Mouse (Mus musculus) forebrain, embryonic 14.5 days (tissue): Measurements from ENCODE around the gene Retreg1. TPM values are rescaled to one million over a fixed set of nuclear protein-coding genes. Genes with fewer than 3 reads are reported as not detected.

ENCODE experiments used
- ATAC-seq: fragments of 200-750 bp; cut with Nextera tagmentation; 2 replicates; pipeline ENCODE4 v1.8.0; 2017; ENCODE audit warnings: mild to moderate bottlenecking, moderate library complexity
- DNase-seq: peaks from one replicate; pipeline ENCODE4 v3.0.0-alpha.2; 2015; ENCODE audit warnings: low spot score
- H3K27ac ChIP-seq: fragments of 300-500 bp; sonication (generic); 2 replicates; pipeline ENCODE4 v1.5.1; 2014; ENCODE audit warnings: low read depth, mild to moderate bottlenecking, control low read depth, low read length, moderate library complexity
- H3K27me3 ChIP-seq: fragments of 300-500 bp; sonication (generic); replicated peaks from 2 replicates; pipeline ENCODE4 v1.6.1; 2014; ENCODE audit warnings: low read length, control low read depth, mixed read lengths; ENCODE audit not compliant: control insufficient read depth, insufficient read depth
- H3K36me3 ChIP-seq: fragments of 300-500 bp; sonication (generic); 2 replicates; pipeline ENCODE4 v1.6.1; 2014; ENCODE audit warnings: low read length, control low read depth; ENCODE audit not compliant: control insufficient read depth, insufficient read depth
- H3K4me1 ChIP-seq: fragments of 300-500 bp; sonication (generic); 2 replicates; pipeline ENCODE4 v1.6.1; 2014; ENCODE audit warnings: antibody characterized with exemption, low read length, control low read depth; ENCODE audit not compliant: control insufficient read depth, insufficient read depth
- H3K4me2 ChIP-seq: fragments of 300-500 bp; sonication (generic); 2 replicates; pipeline ENCODE4 v1.6.1; 2014; ENCODE audit warnings: mild to moderate bottlenecking, control low read depth, low read length
- H3K4me3 ChIP-seq: fragments of 300-500 bp; sonication (generic); 2 replicates; pipeline ENCODE4 v1.5.1; 2014; ENCODE audit warnings: low read depth, low read length, control low read depth
- H3K9ac ChIP-seq: fragments of 300-500 bp; sonication (generic); 2 replicates; pipeline ENCODE4 v1.6.1; 2014; ENCODE audit warnings: mild to moderate bottlenecking, low read length, control low read depth, moderate library complexity
- H3K9me3 ChIP-seq: fragments of 300-500 bp; sonication (generic); replicated peaks from 2 replicates; pipeline ENCODE4 v1.6.1; 2016; ENCODE audit warnings: low read length, control low read depth, mixed read lengths; ENCODE audit not compliant: control insufficient read depth
- WGBS: fragments of 180-500 bp; shearing (Covaris S2); extraction: QIAGEN DNeasy Blood & Tissue Kit; methylation state at CpG from one replicate; pipeline ENCODE4 v1.1.7; 2014; 5-methylcytosine and 5-hydroxymethylcytosine counted together
- polyA plus RNA-seq: library from polyadenylated mRNA; unstranded; fragments of >200 nt; fragmentation: Nextera tagmentation; extraction: Ambion mirVana; gene quantifications from 2 replicates; pipeline ENCODE4 v1.2.1, GENCODE M21; 2014

Gene Retreg1
- polyA plus RNA-seq, 1 experiment from 2014 or later: 6.7 TPM

DNA sequence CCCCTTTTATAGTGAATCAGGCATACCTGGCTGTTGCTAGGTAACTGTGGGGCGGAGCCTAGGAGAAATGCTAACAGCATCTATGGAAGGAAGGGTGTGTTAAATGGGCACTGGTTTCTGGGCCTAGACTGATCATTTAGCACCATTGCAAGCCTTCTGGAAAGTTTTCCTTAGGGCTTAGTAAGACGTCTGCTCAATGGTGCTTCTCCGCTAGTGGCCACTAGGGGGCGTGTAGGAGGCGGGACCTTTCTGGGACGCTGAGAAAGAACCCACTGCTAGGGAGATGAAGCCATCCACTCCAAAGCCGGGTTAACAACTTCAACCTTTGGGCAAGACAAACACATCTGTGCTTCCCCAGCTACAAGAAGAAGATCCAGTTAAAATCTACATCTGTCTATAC lies 57.6 kb downstream of the Retreg1 start:
- Histone ChIP-seq H3K9ac (no peak overlapping the region), H3K4me3 (no peak overlapping the region), H3K27ac (no peak overlapping the region), H3K4me1 (no peaks in the 10 kb centered on the region), H3K9me3 (no peaks in the 10 kb centered on the region), H3K36me3 (no peaks in the 10 kb centered on the region), H3K27me3 (no peaks in the 10 kb centered on the region), H3K4me2 (no peak overlapping the region)
- peak; percentile 42 for DNase-seq
- 8% methylated on average over 7 of the region's 7 CpGs for WGBS
- ATAC-seq: no peak

DNA sequence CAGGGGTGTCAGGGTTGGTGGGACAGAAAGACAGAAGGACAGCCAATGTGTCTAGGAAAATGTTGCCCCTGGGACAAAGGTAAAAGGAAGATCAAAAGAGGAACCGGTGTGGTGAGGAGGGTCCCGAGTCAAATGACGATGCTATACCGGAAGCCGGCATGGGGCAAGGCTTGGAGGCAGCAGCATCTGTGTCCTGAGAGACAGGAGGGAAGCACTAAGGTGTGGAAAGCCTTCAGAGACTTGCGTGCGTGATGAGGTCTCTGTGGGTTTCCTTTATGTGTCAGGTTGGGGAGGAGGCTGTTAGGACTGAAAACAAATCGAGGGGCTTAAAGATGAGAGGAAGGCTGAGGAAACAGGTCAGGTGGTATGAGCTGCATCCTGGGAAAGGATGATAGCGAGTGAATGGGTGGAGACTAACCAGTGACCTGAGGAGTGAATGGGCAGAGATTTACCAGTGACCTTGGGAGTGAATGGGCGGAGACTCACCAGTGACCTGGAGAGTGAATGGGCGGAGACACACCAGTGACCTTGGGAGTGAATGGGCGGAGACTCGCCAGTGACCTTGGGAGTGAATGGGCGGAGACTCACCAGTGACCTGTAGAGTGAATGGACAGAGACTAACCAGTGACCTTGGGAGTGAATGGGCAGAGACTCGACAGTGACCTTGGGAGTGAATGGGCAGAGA lies 60.1 kb downstream of the Retreg1 start:
- H3K9me3 ChIP-seq: no peaks in the 10 kb centered on the region
- no peak overlapping the region for H3K4me3 ChIP-seq
- H3K36me3 ChIP-seq: no peaks in the 10 kb centered on the region
- no peak overlapping the region for H3K9ac ChIP-seq
- no peaks in the 10 kb centered on the region for H3K4me1 ChIP-seq
- no peak overlapping the region for H3K4me2 ChIP-seq
- ATAC-seq (no peak), DNase-seq (no peak)
- WGBS: 93% methylated on average over 15 of the region's 15 CpGs
- no peak overlapping the region for H3K27ac ChIP-seq
- H3K27me3 ChIP-seq: no peaks in the 10 kb centered on the region

GRCm38 (mm10) chr15:25904435-25905021 lies 61.5 kb downstream of the Retreg1 start:
- Histone ChIP-seq H3K9ac (no peak overlapping the region), H3K36me3 (no peaks in the 10 kb centered on the region), H3K27ac (no peak overlapping the region), H3K4me2 (no peak overlapping the region), H3K4me3 (no peak overlapping the region), H3K9me3 (no peaks in the 10 kb centered on the region), H3K27me3 (no peaks in the 10 kb centered on the region), H3K4me1 (no peaks in the 10 kb centered on the region)
- 81% methylated on average over 14 of the region's 14 CpGs for WGBS
- ATAC-seq: no peak
- peak; percentile 35 for DNase-seq

DNA sequence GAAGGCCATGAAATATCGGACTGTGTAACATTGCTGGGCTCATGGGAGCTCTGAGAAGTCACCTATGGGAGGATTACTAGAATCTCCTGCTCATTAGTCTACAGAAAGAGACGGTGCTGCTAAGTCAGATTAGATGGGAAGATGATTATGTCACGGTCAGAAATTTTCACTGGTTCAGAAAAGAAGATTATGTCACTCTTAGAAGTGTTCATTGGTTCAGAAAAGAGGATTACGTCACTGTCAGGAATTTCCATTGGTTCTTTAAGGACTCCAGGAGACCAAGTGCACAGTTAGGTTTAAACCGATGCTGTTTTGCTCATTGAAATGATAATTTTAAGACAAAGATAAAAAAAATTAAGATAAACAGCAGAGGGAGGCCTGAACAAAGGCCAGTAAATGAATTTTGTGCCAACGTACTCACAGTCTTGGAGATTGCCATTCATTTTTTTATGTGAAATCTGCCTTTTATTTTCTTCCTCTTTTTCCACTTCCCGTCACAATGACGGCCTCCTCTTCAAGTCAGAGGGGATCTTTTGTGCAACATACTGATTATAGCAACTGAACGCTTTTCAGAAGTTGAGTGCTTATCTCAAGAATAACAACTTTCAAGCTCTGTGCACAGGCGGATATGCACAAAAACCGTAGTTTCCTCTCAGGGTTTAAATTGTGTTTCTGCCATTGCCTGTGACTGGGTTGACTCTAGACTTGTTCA lies 67.0 kb downstream of the Retreg1 start:
- DNase-seq (peak; percentile 67), ATAC-seq (peak; percentile 77)
- Histone ChIP-seq H3K4me1 (no peaks in the 10 kb centered on the region; the same call in 1 of the 2 replicates), H3K4me2 (0 out of 2 replicates have a peak overlapping the region, but pooled peaks have one; percentile 16), H3K9ac (no peak overlapping the region), H3K27me3 (no peaks in the 10 kb centered on the region), H3K4me3 (no peak overlapping the region), H3K27ac (0 out of 2 replicates have a peak overlapping the region, but pooled peaks have one; percentile 29), H3K9me3 (no peaks in the 10 kb centered on the region), H3K36me3 (no peaks in the 10 kb centered on the region)
- 34% methylated on average over 11 of the region's 11 CpGs for WGBS

DNA sequence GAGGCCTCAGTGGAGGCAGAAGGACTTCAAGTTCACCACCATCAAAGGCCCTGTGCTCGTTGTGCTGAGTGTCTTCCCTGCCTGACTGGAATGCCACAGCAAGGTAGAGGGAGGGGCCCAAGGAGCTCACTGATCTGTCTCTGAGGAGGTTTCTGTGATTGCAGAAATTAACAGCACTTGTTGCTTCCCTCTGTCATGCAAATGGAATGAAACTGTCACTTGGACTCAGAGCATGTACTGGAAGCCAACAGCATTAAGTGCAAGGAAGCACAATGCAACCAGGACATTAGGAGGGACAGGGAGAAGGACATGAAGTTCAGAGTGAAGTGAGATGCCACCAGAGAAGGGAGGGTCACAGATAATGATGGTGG lies 67.5 kb downstream of the Retreg1 start:
- Histone ChIP-seq H3K4me3 (no peak overlapping the region), H3K4me1 (no peaks in the 10 kb centered on the region; the same call in 1 of the 2 replicates), H3K9me3 (no peaks in the 10 kb centered on the region), H3K27me3 (no peaks in the 10 kb centered on the region), H3K27ac (0 out of 2 replicates have a peak overlapping the region, but pooled peaks have one; percentile 29), H3K4me2 (no peak overlapping the region), H3K9ac (no peak overlapping the region), H3K36me3 (no peaks in the 10 kb centered on the region)
- DNase-seq: no peak
- 0 out of 2 replicates have a peak, but pooled peaks have one; percentile 14 for ATAC-seq
- WGBS: 38% methylated on average over 1 of the region's 1 CpGs

GRCm38 (mm10) chr15:25910924-25911323 lies 67.9 kb downstream of the Retreg1 start:
- no peaks in the 10 kb centered on the region for H3K9me3 ChIP-seq
- H3K36me3 ChIP-seq: no peaks in the 10 kb centered on the region
- no peak overlapping the region for H3K4me3 ChIP-seq
- H3K4me2 ChIP-seq: no peak overlapping the region
- DNase-seq (no peak), ATAC-seq (no peak)
- no peak overlapping the region for H3K9ac ChIP-seq
- no peaks in the 10 kb centered on the region; the same call in 1 of the 2 replicates for H3K4me1 ChIP-seq
- no peaks in the 10 kb centered on the region for H3K27me3 ChIP-seq
- 92% methylated on average over 1 of the region's 1 CpGs for WGBS
- H3K27ac ChIP-seq: no peak overlapping the region

- H3K4me3 ChIP-seq: no peak overlapping the region
- H3K27ac ChIP-seq: no peak overlapping the region
- no peaks in the 10 kb centered on the region for H3K36me3 ChIP-seq
- no peaks in the 10 kb centered on the region; the same call in 1 of the 2 replicates for H3K4me1 ChIP-seq
- no peak overlapping the region for H3K9ac ChIP-seq
- no peak overlapping the region for H3K4me2 ChIP-seq
- 86% methylated on average over 7 of the region's 7 CpGs for WGBS
- H3K27me3 ChIP-seq: no peaks in the 10 kb centered on the region
- ATAC-seq (no peak), DNase-seq (no peak)
- no peaks in the 10 kb centered on the region for H3K9me3 ChIP-seq
Measured at GRCm38 (mm10) chr15:25912911-25913310, 69.9 kb downstream of the Retreg1 start.

DNA sequence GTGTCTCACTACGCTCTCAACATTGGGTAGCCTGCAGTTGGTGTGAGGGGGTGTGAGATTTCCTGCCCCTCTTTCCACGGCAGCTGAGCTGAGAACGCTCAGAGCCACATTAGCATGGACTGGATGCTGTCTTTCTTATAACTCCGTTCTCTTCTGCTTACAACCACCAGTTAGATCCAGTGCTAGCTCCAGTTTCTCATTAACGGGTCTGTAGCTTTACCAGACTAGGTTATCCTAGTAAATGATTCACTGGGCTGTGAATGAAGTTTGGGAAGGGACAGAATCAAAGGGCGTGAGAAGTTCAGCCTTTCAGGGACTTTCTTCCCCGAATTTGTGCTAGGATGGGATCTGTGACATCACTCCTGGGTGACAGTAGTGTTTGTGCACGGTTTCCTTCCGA lies 70.7 kb downstream of the Retreg1 start:
- no peak overlapping the region for H3K27ac ChIP-seq
- no peak for DNase-seq
- H3K36me3 ChIP-seq: no peaks in the 10 kb centered on the region
- H3K9ac ChIP-seq: no peak overlapping the region
- no peaks in the 10 kb centered on the region for H3K27me3 ChIP-seq
- H3K4me2 ChIP-seq: no peak overlapping the region
- H3K4me1 ChIP-seq: no peaks in the 10 kb centered on the region; the same call in 1 of the 2 replicates
- ATAC-seq: no peak
- no peak overlapping the region for H3K4me3 ChIP-seq
- H3K9me3 ChIP-seq: no peaks in the 10 kb centered on the region
- WGBS: 89% methylated on average over 9 of the region's 9 CpGs

DNA sequence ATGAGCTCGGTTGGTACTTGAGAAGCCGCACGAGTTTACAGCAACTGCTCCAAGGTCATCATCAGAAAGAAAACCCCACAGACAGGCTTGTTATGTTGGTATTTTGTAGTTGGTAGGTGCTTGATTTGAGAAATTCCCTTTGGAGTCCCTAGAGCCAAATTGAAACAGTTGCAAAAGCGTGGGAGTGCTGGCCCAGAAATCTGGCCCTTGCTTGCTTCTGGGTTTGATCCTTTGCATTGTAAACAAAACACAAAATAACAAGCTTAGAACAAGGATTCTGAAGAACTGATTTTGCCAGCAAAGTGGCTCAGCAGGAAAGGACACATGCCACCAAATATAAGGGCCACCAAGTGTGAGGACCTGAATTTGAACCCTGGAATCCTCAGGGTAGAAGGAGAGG lies 71.2 kb downstream of the Retreg1 start:
- Histone ChIP-seq H3K4me2 (no peak overlapping the region), H3K4me1 (no peaks in the 10 kb centered on the region; the same call in 1 of the 2 replicates), H3K9me3 (no peaks in the 10 kb centered on the region), H3K4me3 (no peak overlapping the region), H3K27me3 (no peaks in the 10 kb centered on the region), H3K9ac (no peak overlapping the region), H3K36me3 (no peaks in the 10 kb centered on the region), H3K27ac (no peak overlapping the region)
- WGBS: 90% methylated on average over 4 of the region's 4 CpGs
- ATAC-seq (no peak), DNase-seq (no peak)
